Mouse (Mus musculus) liver, adult (tissue): Measurements from ENCODE around the gene Col6a4.

ENCODE experiments used
- GATA4 ChIP-seq: IDR thresholded peaks from 2 replicates; pipeline ENCODE4 v1.6.1; 2014; ENCODE audit warnings: mild to moderate bottlenecking, low read length; ENCODE audit not compliant: insufficient replicate concordance

Col6a4 gene

GRCm38 (mm10) chr9:106096683-106097082, at the start of gene Col6a4:
TSS of gene Col6a4 (minus strand) at chr9:106096783.
- TF ChIP-seq GATA4, result no peak

GRCm38 (mm10) chr9:106145582-106145981, 49.0 kb upstream of the Col6a4 start:
- TF ChIP-seq GATA4, result no peak

- TF ChIP-seq GATA4, result no peak
Measured at GRCm38 (mm10) chr9:106144176-106144575, 47.6 kb upstream of the Col6a4 start.

GRCm38 (mm10) chr9:106141955-106142354, 45.4 kb upstream of the Col6a4 start:
- no peak for TF ChIP-seq GATA4

GRCm38 (mm10) chr9:106139763-106140162, 43.2 kb upstream of the Col6a4 start:
- TF ChIP-seq GATA4, result no peak

GRCm38 (mm10) chr9:106137671-106138216, 41.2 kb upstream of the Col6a4 start:
- TF ChIP-seq GATA4, result no peak

GRCm38 (mm10) chr9:106130250-106130649, 33.7 kb upstream of the Col6a4 start:
- no peak; the same call in 1 of the 2 replicates for TF ChIP-seq GATA4

- no peak for TF ChIP-seq GATA4
Measured at GRCm38 (mm10) chr9:106129072-106129471, 32.5 kb upstream of the Col6a4 start.

GRCm38 (mm10) chr9:106126786-106127251, 30.2 kb upstream of the Col6a4 start:
- TF ChIP-seq GATA4, result no peak

- TF ChIP-seq GATA4, result no peak
Measured at GRCm38 (mm10) chr9:106123599-106123998, 27.0 kb upstream of the Col6a4 start.

GRCm38 (mm10) chr9:106119075-106119474, 22.5 kb upstream of the Col6a4 start:
- no peak for TF ChIP-seq GATA4

GRCm38 (mm10) chr9:106115801-106116424, 19.3 kb upstream of the Col6a4 start:
- no peak for TF ChIP-seq GATA4

GRCm38 (mm10) chr9:106112770-106113423, 16.3 kb upstream of the Col6a4 start:
- no peak for TF ChIP-seq GATA4

- no peak for TF ChIP-seq GATA4
Measured at GRCm38 (mm10) chr9:106106241-106106640, 9.7 kb upstream of the Col6a4 start.

GRCm38 (mm10) chr9:106104401-106104800, 7.8 kb upstream of the Col6a4 start:
- TF ChIP-seq GATA4, result no peak

- no peak for TF ChIP-seq GATA4
Measured at GRCm38 (mm10) chr9:106101166-106101565, 4.6 kb upstream of the Col6a4 start.
